Mouse (Mus musculus) olfactory bulb, adult 2 months (tissue): ENCODE data around the gene Stx4a.

ENCODE experiments used
- CTCF ChIP-seq: fragments of 200-500 bp; IDR thresholded peaks from 2 replicates; pipeline ENCODE4 v1.5.1; 2012; ENCODE audit warnings: low read depth, mild to moderate bottlenecking, low read length, moderate library complexity; ENCODE audit not compliant: insufficient read depth
- POLR2A ChIP-seq: fragments of 200-500 bp; IDR thresholded peaks from 2 replicates; pipeline ENCODE4 v1.6.1; 2012; ENCODE audit warnings: mild to moderate bottlenecking, low read depth, low read length, moderate library complexity; ENCODE audit not compliant: insufficient read depth

GRCm38 (mm10) chr7:127870136-127870821 is 46.2 kb downstream of the Stx4a start:
- TF ChIP-seq POLR2A, result no peak
- no peak for TF ChIP-seq CTCF
